In genomic region chr17:33828892-33829291, GRCm38 (mm10) we compare ENCODE assay signal across 9 mouse cellular contexts. TPM values are rescaled to one million over a fixed set of nuclear protein-coding genes. Genes with fewer than 3 reads are reported as not detected.
A peak's percentile ranks its signal among the peaks of the same experiment; 100 is the strongest.
DNase-seq lines count a peak whose midpoint lies in the region; ATAC-seq and TF ChIP-seq lines count a peak whose summit lies in the region.
"Had no signal": no experiment of that assay in that cellular context is flagged by ENCODE, and none has a peak within 500 bp of the region (broad histone marks: within the 10 kb centered on the region; RNA-seq: fewer than 3 reads in every experiment).

No protein-coding gene starts in this region.

- H3K4me2 ChIP-seq in forebrain, embryonic 14.5 days (ENCODE audit: low read length): no peak overlapping the region
- H3K4me2 ChIP-seq in forebrain, postnatal 0 days (ENCODE audit: low read depth): no peak overlapping the region
- no peak overlapping the region for H3K4me2 ChIP-seq in lung, embryonic 15.5 days
- H3K4me2 ChIP-seq: limb, embryonic 15.5 days had no signal

- no peak overlapping the region for H3K4me3 ChIP-seq in forebrain, embryonic 14.5 days (ENCODE audit: low read depth, low read length)
- H3K4me3 ChIP-seq in forebrain, postnatal 0 days (ENCODE audit: low read depth, low read length): no peak overlapping the region
- H3K4me3 ChIP-seq in lung, embryonic 15.5 days: no peak overlapping the region
- H3K4me3 ChIP-seq: limb, embryonic 15.5 days had no signal

- WGBS in forebrain, embryonic 14.5 days: 29% methylated on average over 2 of the region's 2 CpGs
- WGBS in forebrain, postnatal 0 days: 30% methylated on average over 2 of the region's 2 CpGs
- 24% methylated on average over 2 of the region's 2 CpGs for WGBS in lung, embryonic 15.5 days

- H3K27me3 ChIP-seq in forebrain, embryonic 14.5 days (replicated peaks; ENCODE audit: control insufficient read depth, insufficient read depth, low read length): no peaks in the 10 kb centered on the region
- H3K27me3 ChIP-seq in forebrain, postnatal 0 days (ENCODE audit: insufficient read depth, low read length): no peaks in the 10 kb centered on the region
- no peaks in the 10 kb centered on the region for H3K27me3 ChIP-seq in lung, embryonic 15.5 days
- H3K27me3 ChIP-seq: limb, embryonic 15.5 days had no signal

- DNase-seq in forebrain, embryonic 14.5 days (ENCODE audit: low spot score): peak; percentile 17
- no peak for DNase-seq in forebrain, postnatal 0 days
- DNase-seq in brain, embryonic 14.5 days (ENCODE audit: low read depth): peak; percentile 50
- DNase-seq in heart, postnatal 25 days (ENCODE audit: low spot score): peak; percentile 61
- no peak for DNase-seq in layer of hippocampus, adult 9-11 months
- DNase-seq in frontal cortex, postnatal 14 days (ENCODE audit: low spot score in 2 of 2): no peak
- DNase-seq in thymus, postnatal 25 days: no peak

- no peak for TF ChIP-seq POLR2A in brain, embryonic 14.5 days (IDR thresholded peaks at IDR 0.05; ENCODE audit: borderline replicate concordance, extremely low read depth, insufficient read depth, insufficient read length, poor library complexity, severe bottlenecking)

- H3K4me1 ChIP-seq in forebrain, embryonic 14.5 days (ENCODE audit: control insufficient read depth, insufficient read depth, low read length): peaks cover 4% of the 10 kb centered on the region; the same call in 1 of the 2 replicates
- peaks cover 3% of the 10 kb centered on the region; the same call in 1 of the 2 replicates for H3K4me1 ChIP-seq in forebrain, postnatal 0 days (ENCODE audit: insufficient read depth)
- H3K4me1 ChIP-seq in lung, embryonic 15.5 days: peaks cover 30% of the 10 kb centered on the region

- H3K9ac ChIP-seq in forebrain, embryonic 14.5 days (ENCODE audit: low read length): peak overlapping the region; percentile 13; the same call in 1 of the 2 replicates
- no peak overlapping the region for H3K9ac ChIP-seq in forebrain, postnatal 0 days
- no peak overlapping the region for H3K9ac ChIP-seq in lung, embryonic 15.5 days
- H3K9ac ChIP-seq: limb, embryonic 15.5 days had no signal

- H3K36me3 ChIP-seq in forebrain, embryonic 14.5 days (ENCODE audit: control insufficient read depth, insufficient read depth, low read length): peaks cover 58% of the 10 kb centered on the region
- H3K36me3 ChIP-seq in forebrain, postnatal 0 days (ENCODE audit: insufficient read depth): peaks cover 38% of the 10 kb centered on the region
- H3K36me3 ChIP-seq in lung, embryonic 15.5 days: peaks cover 47% of the 10 kb centered on the region

- intact Hi-C loops in heart, postnatal 25 days (cut with DNase I): no loop called here

- no peak for ATAC-seq in forebrain, embryonic 14.5 days
- no peak for ATAC-seq in forebrain, postnatal 0 days
- ATAC-seq in lung, embryonic 15.5 days (ENCODE audit: borderline replicate concordance, extremely low read depth, low FRiP score, low TSS enrichment): no peak

- TF ChIP-seq CTCF in forebrain, postnatal 0 days (IDR thresholded peaks at IDR 0.05; ENCODE audit: low read depth): no peak
- TF ChIP-seq CTCF in brain, embryonic 14.5 days (IDR thresholded peaks at IDR 0.05; ENCODE audit: borderline replicate concordance, extremely low read depth, insufficient read depth, insufficient read length): no peak

- H3K9me3 ChIP-seq in forebrain, embryonic 14.5 days (replicated peaks; ENCODE audit: control insufficient read depth, low read length): no peaks in the 10 kb centered on the region
- H3K9me3 ChIP-seq in forebrain, postnatal 0 days (ENCODE audit: low read length): no peaks in the 10 kb centered on the region
- no peaks in the 10 kb centered on the region for H3K9me3 ChIP-seq in lung, embryonic 15.5 days
- H3K9me3 ChIP-seq: limb, embryonic 15.5 days had no signal

- H3K27ac ChIP-seq in forebrain, embryonic 14.5 days (ENCODE audit: low read depth, low read length): no peak overlapping the region
- no peak overlapping the region for H3K27ac ChIP-seq in forebrain, postnatal 0 days (ENCODE audit: low read depth, low read length)
- H3K27ac ChIP-seq in lung, embryonic 15.5 days: peak overlapping the region; percentile 66
- H3K27ac ChIP-seq: limb, embryonic 15.5 days had no signal

RNA-seq across cellular contexts. Expression of gene Ndufa7, which starts 4.5 kb away (rescaled TPM):
- polyA plus RNA-seq in forebrain, embryonic 14.5 days (2014; fragmentation: Nextera tagmentation; extraction: Ambion mirVana): 461 and 608 TPM in 2 replicates
- 258 and 291 TPM in 2 replicates for total RNA-seq in forebrain, postnatal 0 days (2014; rRNA removed)
- 529 and 626 TPM in 2 replicates for polyA plus RNA-seq in forebrain, postnatal 0 days (2015; fragmentation: Nextera tagmentation; extraction: Ambion mirVana)
- 327 and 425 TPM in 2 replicates for polyA plus RNA-seq in brain, embryonic 14.5 days (2012; rRNA removed)
- 100 to 1,000 TPM; 599 to 648 TPM for total RNA-seq in heart, postnatal 25 days (2021)
- polyA plus RNA-seq in lung, embryonic 15.5 days (2015; fragmentation: Nextera tagmentation; extraction: Ambion mirVana): 425 and 461 TPM in 2 replicates

RNA-seq across cellular contexts. Expression of gene Rps28, which starts 4.5 kb away (rescaled TPM):
- 624 and 885 TPM in 2 replicates for polyA plus RNA-seq in forebrain, embryonic 14.5 days (2014; fragmentation: Nextera tagmentation; extraction: Ambion mirVana)
- total RNA-seq in forebrain, postnatal 0 days (2014; rRNA removed): 589 and 1,055 TPM in 2 replicates
- 603 and 823 TPM in 2 replicates for polyA plus RNA-seq in forebrain, postnatal 0 days (2015; fragmentation: Nextera tagmentation; extraction: Ambion mirVana)
- polyA plus RNA-seq in brain, embryonic 14.5 days (2012; rRNA removed): 1,048 and 1,174 TPM in 2 replicates
- total RNA-seq in heart, postnatal 25 days (2021): 100 to 1,000 TPM; 707 to 763 TPM
- 885 and 959 TPM in 2 replicates for polyA plus RNA-seq in lung, embryonic 15.5 days (2015; fragmentation: Nextera tagmentation; extraction: Ambion mirVana)

RNA-seq across cellular contexts. Expression of gene Cd320, which starts 14.0 kb away (rescaled TPM):
- 66.8 and 86.0 TPM in 2 replicates for polyA plus RNA-seq in forebrain, embryonic 14.5 days (2014; fragmentation: Nextera tagmentation; extraction: Ambion mirVana)
- 17.2 and 27.5 TPM in 2 replicates for total RNA-seq in forebrain, postnatal 0 days (2014; rRNA removed)
- 50.3 and 53.6 TPM in 2 replicates for polyA plus RNA-seq in forebrain, postnatal 0 days (2015; fragmentation: Nextera tagmentation; extraction: Ambion mirVana)
- 41.6 and 49.6 TPM in 2 replicates for polyA plus RNA-seq in brain, embryonic 14.5 days (2012; rRNA removed)
- 10 to 100 TPM; 30.6 to 31.9 TPM for total RNA-seq in heart, postnatal 25 days (2021)
- polyA plus RNA-seq in lung, embryonic 15.5 days (2015; fragmentation: Nextera tagmentation; extraction: Ambion mirVana): 69.4 and 74.0 TPM in 2 replicates

RNA-seq across cellular contexts. Expression of gene Kank3, which starts 18.6 kb away (rescaled TPM):
- 35.6 and 37.2 TPM in 2 replicates for polyA plus RNA-seq in forebrain, embryonic 14.5 days (2014; fragmentation: Nextera tagmentation; extraction: Ambion mirVana)
- 36.5 and 42.7 TPM in 2 replicates for total RNA-seq in forebrain, postnatal 0 days (2014; rRNA removed)
- polyA plus RNA-seq in forebrain, postnatal 0 days (2015; fragmentation: Nextera tagmentation; extraction: Ambion mirVana): 35.8 and 43.4 TPM in 2 replicates
- 50.7 and 61.9 TPM in 2 replicates for polyA plus RNA-seq in brain, embryonic 14.5 days (2012; rRNA removed)
- 10 to 100 TPM; 55.0 to 69.3 TPM for total RNA-seq in heart, postnatal 25 days (2021)
- 68.0 and 77.8 TPM in 2 replicates for polyA plus RNA-seq in lung, embryonic 15.5 days (2015; fragmentation: Nextera tagmentation; extraction: Ambion mirVana)

RNA-seq across cellular contexts. Expression of gene Gm7029, which starts 44.7 kb away (rescaled TPM):
- polyA plus RNA-seq in forebrain, embryonic 14.5 days (2014; fragmentation: Nextera tagmentation; extraction: Ambion mirVana): not detected in 2 replicates
- not detected in 2 replicates for total RNA-seq in forebrain, postnatal 0 days (2014; rRNA removed)
- polyA plus RNA-seq in forebrain, postnatal 0 days (2015; fragmentation: Nextera tagmentation; extraction: Ambion mirVana): not detected in 2 replicates
- not detected in 2 replicates for polyA plus RNA-seq in brain, embryonic 14.5 days (2012; rRNA removed)
- not detected for total RNA-seq in heart, postnatal 25 days (2021)
- not detected in 2 replicates for polyA plus RNA-seq in lung, embryonic 15.5 days (2015; fragmentation: Nextera tagmentation; extraction: Ambion mirVana)
- polyA plus RNA-seq: limb, embryonic 15.5 days had no signal

Comparison
In these comparisons a context has a peak if more than half of its experiments do, and no peak if none do; other contexts are left out.
1. DNase-seq: peak in forebrain, embryonic 14.5 days (single experiment), brain, embryonic 14.5 days (single experiment) and heart, postnatal 25 days (single experiment); none in forebrain, postnatal 0 days (single experiment), layer of hippocampus, adult 9-11 months (single experiment), frontal cortex, postnatal 14 days (0 of 2) and thymus, postnatal 25 days (single experiment).